Mouse (Mus musculus) cerebellum, adult 2 months (tissue): Measurements from ENCODE around the gene Slc38a2.

ENCODE experiments used
- CTCF ChIP-seq: fragments of 200-500 bp; IDR thresholded peaks from 2 replicates; pipeline ENCODE4 v1.5.1; 2011; ENCODE audit warnings: low read depth, mild to moderate bottlenecking, control low read depth, low read length, moderate library complexity, borderline replicate concordance; ENCODE audit not compliant: insufficient read depth
- POLR2A ChIP-seq: fragments of 200-500 bp; IDR thresholded peaks from 2 replicates; pipeline ENCODE4 v1.6.1; 2011; ENCODE audit warnings: low read length, control low read depth, borderline replicate concordance; ENCODE audit not compliant: insufficient read depth

- TF ChIP-seq POLR2A (no peak), CTCF (no peak)
These were observed 28.8 kb upstream of the Slc38a2 start for GRCm38 (mm10) chr15:96728346-96728745.
